Mouse (Mus musculus) retina, postnatal 7 days (tissue): Measurements from ENCODE around the gene Cmss1.

Experiments used
- DNase-seq: peaks from one replicate; pipeline ENCODE4 v3.0.0-alpha.2; 2012; ENCODE audit warnings: low read depth, low spot score

Cmss1 gene

GRCm38 (mm10) chr16:57473415-57474085 is 133.1 kb downstream of the Cmss1 start:
- no peak for DNase-seq

- no peak for DNase-seq
Observed at GRCm38 (mm10) chr16:57471071-57471470, 135.6 kb downstream of the Cmss1 start.

DNA sequence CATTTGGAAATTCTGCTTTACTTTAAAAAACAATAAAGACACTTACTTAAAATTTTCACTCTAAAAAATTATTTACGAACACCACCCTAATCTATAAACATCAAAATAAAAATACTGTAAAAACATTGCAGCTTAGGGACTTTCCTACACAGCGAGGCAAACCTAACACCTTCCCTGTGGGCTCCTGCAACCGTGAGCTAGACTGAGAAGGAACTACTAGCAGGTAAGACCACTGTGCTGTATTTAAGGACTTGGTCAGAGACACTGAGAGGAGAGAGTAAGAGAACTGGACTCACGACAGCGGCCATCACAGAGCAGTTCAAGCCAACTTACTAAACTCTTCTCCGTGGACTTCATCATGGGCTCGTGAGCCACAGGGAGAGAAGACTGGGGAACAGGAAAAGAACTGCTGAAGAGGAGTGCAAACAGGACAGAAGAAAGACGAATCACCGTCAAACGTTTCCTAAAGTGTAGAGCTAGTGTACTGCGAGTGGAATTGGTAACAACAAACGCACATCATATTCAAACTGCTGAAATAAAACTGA is 136.3 kb downstream of the Cmss1 start:
- DNase-seq = no peak

- no peak for DNase-seq
Observed at GRCm38 (mm10) chr16:57469869-57470268, 136.8 kb downstream of the Cmss1 start.

- DNase-seq = no peak
Observed at GRCm38 (mm10) chr16:57469301-57469700, 137.4 kb downstream of the Cmss1 start.

DNA sequence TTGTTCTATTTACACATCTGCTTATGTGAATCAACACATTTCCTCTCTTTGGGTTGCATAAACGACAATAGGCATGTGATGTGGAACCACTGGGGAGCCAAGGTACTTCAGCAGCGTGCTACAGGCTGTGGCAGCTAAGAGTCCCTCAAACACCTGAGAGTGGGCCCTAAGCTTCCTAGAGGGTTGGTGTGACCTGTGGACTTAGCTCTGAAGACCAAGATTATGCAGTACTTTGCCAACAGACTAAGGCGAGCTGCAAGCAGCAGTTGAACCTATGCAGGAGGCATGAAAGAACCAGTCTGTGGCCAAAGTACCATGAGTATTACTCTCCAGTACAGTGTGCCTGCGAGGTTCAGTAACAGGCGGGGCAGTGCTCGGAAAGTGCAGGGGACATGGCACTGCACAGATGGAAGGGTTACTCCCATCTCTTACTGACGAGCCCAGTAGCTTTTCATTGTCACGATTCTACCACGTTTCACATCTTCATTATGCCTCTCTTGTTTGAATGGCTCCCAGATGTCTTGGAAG is 141.2 kb downstream of the Cmss1 start:
- no peak for DNase-seq

DNA sequence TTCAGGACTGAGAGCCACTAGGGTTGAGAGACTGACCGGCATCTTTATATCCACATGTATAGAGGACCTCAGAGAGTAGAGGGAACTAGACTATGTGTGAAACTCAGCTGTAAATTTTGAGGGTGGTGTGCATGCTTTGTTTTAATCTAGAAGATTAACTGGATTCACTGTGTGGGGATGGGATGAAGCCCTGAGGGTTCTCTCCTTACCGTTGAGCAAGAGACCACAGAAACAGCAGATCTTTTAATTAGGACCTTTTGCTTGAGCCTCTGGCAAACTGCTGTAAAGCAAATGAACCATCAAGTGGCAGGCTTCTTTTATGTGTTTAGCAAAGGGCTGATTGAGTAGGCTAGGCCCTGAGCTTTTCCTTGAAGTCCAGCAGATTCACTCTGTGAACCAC is 150.7 kb downstream of the Cmss1 start:
- DNase-seq = no peak

DNA sequence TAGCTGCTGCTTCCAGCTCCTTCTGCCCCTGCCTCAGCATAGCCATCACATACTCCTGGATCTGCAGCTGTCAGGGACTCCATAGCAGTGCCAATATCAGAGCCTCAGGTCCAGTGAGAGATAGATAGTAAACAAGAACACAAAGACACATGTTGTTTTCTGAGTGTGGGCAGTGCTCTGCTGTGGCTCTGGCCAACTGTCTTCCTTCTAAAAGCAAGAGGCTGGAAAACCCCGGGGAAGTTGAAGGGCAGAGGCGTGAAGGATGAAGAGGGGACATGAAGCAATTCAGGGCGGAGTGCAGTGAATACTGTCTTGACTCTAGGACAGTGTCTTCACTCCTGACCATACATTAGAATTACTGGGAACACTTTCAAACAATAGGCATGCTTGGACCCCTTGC is 151.1 kb downstream of the Cmss1 start:
- DNase-seq = no peak

- no peak for DNase-seq
Observed at GRCm38 (mm10) chr16:57454106-57454763, 152.4 kb downstream of the Cmss1 start.

- DNase-seq = peak; percentile 40
Observed at GRCm38 (mm10) chr16:57453009-57453408, 153.7 kb downstream of the Cmss1 start.

DNA sequence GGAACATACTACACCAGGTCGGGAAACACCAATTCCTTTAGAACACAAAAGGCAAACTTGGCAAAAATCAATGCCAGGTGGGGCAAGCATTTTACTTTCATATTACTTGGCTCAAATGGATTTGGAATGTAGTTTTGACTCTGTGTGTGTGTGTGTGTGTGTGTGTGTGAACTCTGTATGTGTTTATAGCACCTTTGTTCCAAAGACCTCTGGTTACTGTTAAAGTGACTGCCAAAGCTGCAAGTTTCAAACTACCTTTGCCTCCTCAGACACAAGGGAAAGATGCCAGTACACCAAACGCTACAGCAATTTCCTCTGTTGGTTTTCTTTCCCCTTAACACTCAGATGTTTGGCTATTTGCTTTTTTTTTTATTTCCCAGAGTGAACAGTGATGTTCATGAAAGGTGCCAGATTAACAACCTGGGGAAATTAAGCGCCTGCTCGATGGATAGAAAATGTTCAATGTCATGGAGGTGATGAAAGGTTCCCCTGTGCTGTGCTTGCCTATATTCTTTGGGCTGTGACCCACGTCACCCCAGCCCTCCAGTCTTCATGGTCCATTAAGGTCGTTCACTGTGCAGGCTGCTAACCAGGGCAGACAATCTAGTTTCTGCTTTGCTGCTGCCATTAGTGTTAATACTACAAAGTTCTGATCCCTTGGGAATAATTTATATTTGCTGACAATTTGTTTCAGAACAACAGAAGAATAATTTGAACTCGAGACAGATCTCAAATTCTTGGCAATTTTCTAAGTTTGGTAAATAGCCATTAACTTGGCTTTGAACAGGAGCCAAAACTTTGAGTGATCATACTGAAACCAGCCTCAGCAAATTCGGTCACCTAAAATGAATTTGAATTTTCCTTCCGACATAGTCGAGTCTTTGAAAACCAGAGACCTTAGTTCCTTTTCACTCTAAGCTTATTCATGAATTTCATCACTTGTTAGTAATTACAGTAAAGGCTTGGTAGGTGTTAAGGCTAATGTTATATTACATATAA is 161.3 kb downstream of the Cmss1 start:
- no peak for DNase-seq

DNA sequence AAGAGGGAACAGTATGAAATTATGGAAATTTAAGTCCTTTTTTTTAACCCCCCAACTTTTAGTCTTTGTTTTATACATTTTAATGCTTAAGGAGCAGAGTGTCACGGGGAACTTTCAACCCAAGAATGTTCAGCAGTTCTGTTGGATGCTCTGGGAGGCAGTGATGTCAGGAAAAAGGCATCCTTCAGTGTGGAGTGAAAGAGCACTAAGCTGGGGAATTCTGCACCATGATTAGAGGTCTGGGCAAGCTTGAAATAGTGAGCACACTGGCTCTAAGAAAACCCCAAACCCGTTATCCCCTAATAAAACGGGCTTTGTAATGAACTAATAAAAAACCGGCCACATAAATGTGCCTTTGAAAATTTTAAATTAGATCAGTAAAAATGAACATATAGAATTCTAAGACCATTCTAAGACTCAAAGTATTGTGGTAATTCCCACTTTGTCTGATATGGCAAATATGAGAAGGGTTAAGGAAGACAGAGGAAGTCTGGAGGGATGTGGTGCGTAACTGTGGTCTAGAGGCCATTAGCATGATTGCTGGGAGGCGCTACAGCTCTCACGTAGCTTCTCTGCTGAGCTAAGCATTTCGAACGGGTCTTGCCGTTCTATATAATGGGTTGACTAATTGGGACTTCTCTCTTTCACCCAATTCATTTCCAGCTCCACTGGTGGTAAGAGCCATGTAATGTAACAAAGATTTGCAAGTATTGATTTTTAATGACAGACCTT is 165.8 kb downstream of the Cmss1 start:
- DNase-seq = no peak

DNA sequence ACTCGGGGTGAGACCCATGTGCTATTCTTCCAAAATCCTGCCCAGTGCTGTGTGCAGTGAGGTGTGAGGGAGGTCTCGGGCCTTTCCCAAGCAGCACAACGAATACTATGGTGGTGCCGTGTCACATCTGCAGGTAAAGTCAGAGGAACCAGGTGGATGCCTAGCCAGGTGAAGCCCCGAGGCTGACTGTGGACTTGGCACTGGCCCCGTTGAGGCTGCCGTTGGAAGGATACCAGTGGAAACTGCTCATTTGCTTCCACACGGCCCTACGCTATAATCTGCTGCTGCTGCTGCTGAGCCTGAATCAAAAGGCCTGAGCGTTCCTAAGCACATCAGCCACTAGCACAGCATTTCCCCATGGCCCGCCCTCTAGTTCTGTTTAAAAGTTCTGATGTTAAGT is 167.5 kb downstream of the Cmss1 start:
- no peak for DNase-seq

GRCm38 (mm10) chr16:57438288-57438685 is 168.4 kb downstream of the Cmss1 start:
- DNase-seq = no peak

- no peak for DNase-seq
Observed at GRCm38 (mm10) chr16:57437523-57438287, 169.0 kb downstream of the Cmss1 start.

DNA sequence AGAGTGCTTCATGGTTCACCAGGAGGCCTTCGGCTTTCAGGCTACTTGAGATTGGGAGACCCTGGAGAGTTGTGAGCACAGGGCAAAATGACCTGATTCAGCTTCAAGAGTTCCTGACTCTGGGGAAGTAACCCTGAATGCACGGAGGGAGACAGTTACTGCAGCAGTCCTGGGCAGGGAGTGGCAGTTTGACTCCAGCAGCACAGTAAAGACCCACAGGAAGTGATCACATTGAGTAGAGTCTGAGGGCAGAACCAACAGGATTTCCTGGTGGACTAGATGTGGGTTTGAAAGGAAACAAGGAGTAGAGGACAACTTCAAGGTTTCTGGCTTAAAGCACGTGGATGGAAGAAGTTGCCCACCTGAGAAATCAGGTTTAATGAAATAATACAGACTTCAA is 172.0 kb downstream of the Cmss1 start:
- DNase-seq = no peak

DNA sequence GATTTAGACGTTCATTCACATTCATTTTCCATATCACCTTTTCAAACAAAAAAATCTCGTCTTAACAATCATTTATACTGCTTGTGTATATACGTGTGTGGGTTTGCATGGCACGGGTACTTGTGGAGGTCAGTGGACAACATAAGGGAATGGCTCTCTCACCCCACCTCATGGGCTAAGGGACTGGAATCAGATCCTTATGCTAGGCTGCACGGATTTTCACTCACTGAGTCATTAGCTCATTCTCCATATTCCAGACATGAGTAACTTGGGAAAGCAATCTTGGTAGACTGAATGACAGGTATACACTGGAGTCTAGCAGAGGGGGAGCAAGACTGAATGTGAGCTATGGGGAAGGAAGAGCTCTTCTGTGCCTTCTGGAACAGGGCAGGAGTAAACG is 173.0 kb downstream of the Cmss1 start:
- no peak for DNase-seq

DNA sequence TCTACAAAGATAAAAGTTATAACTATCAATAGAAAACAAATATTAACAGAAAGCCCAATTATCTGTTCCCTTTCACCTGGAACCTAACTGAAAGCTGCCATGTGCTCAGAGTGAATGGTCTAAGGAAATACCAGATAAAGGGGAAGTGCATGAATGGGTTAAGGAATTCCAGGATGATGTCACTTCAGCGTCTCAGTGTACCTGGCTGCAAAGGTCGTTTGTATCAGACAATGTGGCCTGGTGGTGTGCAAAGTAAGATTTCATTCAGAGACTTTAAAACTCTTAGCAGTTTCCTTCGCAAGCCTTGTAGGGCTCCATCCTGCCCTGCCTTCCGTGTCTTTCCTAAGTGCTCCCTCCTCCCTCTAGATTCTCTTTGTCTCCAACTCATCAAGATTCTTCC is 173.5 kb downstream of the Cmss1 start:
- no peak for DNase-seq

- no peak for DNase-seq
Observed at GRCm38 (mm10) chr16:57431294-57431693, 175.4 kb downstream of the Cmss1 start.

- no peak for DNase-seq
Observed at GRCm38 (mm10) chr16:57428977-57429376, 177.7 kb downstream of the Cmss1 start.
